ENCODE assay signal across 18 mouse cellular contexts in genomic region chr2:71742557-71742956, GRCm38 (mm10).
"Had no signal": no experiment of that assay in that cellular context is flagged by ENCODE, and none has a peak within 500 bp of the region (broad histone marks: within the 10 kb centered on the region; RNA-seq: fewer than 3 reads in every experiment).

No protein-coding gene starts in this region.

- ATAC-seq: midbrain, embryonic 13.5 days; midbrain, embryonic 16.5 days had no signal

- H3K9me3 ChIP-seq: midbrain, embryonic 10.5 days; midbrain, embryonic 13.5 days; neural tube, embryonic 13.5 days; neural tube, embryonic 15.5 days had no signal

- H3K4me3 ChIP-seq: midbrain, embryonic 10.5 days; midbrain, embryonic 13.5 days; myocyte; neural tube, embryonic 13.5 days; neural tube, embryonic 15.5 days had no signal

- H3K36me3 ChIP-seq: midbrain, embryonic 10.5 days; midbrain, embryonic 13.5 days; neural tube, embryonic 13.5 days; neural tube, embryonic 15.5 days had no signal

- H3K27me3 ChIP-seq: neural tube, embryonic 13.5 days; neural tube, embryonic 15.5 days had no signal

- H3K27ac ChIP-seq: midbrain, embryonic 10.5 days; midbrain, embryonic 13.5 days; neural tube, embryonic 13.5 days; neural tube, embryonic 15.5 days had no signal

- DNase-seq: lung, adult 18-20 months; lung, embryonic 14.5 days; lung, postnatal 10 days; lung, postnatal 4 days; retina, postnatal 1 day; right cerebral cortex, adult 18-20 months; right cerebral cortex, postnatal 25 days; right cerebral cortex, postnatal 4 days; spleen, adult 18-20 months; thymus, adult 18-20 months; thymus, postnatal 14 days; thymus, postnatal 36 days had no signal

- H3K9ac ChIP-seq: lung, embryonic 14.5 days; midbrain, embryonic 13.5 days; neural tube, embryonic 13.5 days; neural tube, embryonic 15.5 days had no signal

- H3K4me2 ChIP-seq: lung, embryonic 14.5 days; midbrain, embryonic 13.5 days; neural tube, embryonic 13.5 days; neural tube, embryonic 15.5 days had no signal
